Mouse (Mus musculus): Measurements from ENCODE around the gene Fam50b.

Gene Fam50b

DNA sequence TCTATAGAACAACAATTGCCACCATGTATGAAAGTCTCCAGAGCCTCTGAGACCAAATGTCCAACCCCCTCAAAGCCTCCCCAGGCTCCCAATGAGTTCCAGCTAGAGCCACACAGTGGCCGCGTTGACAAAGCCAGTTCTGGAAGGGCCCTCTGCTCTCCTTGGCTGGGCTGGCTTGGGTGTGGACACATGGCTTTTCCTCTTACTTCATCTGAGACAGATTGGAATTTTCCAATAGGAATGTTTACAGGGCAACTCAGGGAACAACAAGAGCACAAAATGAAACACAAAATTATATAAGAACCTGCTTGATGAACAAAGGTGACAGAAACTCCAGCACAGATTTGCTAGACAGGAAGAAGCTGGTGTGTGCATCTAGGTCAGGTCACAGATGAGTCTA, 59.8 kb downstream of the Fam50b start:
- DNase-seq (ENCODE audit: low read depth, low spot score): no peak

Data from retina, postnatal 7 days (tissue).